Mouse (Mus musculus): ENCODE results near the gene Acot2.

DNA sequence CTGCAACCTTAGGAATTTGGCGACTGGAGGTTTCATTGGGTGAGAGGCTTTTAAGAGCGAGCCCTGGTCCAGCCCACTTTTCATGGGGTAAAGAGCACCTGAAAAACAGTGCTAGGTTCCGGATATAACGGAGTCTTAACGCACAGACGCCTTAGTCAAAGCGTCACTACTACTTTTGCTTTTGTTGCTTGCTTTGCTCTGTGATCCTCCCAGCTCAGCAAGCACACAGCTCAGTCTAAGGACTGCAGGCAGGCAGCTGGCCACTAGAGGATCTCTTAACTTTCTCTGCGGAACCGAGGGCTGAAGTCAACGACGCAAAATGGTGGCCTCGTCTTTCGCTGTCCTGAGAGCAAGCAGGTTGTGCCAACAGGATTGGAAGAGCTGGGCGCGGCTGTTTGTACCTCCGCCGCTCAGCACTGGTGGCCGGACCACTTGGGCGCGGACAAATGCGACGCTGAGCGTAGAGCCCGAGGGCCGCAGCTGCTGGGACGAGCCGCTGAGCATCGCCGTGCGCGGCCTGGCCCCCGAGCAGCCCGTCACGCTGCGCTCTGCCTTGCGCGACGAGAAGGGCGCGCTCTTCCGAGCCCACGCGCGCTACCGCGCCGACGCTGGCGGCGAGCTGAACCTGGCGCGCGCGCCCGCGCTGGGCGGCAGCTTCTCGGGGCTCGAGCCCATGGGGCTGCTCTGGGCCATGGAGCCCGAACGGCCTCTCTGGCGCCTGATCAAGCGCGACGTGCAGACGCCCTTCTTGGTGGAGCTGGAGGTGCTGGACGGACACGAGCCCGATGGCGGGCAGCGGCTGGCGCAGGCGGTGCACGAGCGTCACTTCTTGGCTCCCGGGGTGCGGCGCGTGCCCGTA is at the start of gene Acot2:
- TF ChIP-seq CTCF (IDR thresholded peaks at IDR 0.05; ENCODE audit: borderline replicate concordance, insufficient read depth, low read depth, low read length): peak; percentile 51
- peak; percentile 48; the same call in 1 of the 2 replicates for TF ChIP-seq POLR2A (IDR thresholded peaks at IDR 0.05; ENCODE audit: borderline replicate concordance, insufficient read depth, low read length)

Measured in cerebellum, adult 2 months (tissue).